Mouse (Mus musculus) adrenal gland, adult 10 weeks (tissue): ENCODE measurements around the gene Srgn. TPM values are rescaled to one million over a fixed set of nuclear protein-coding genes. Genes with fewer than 3 reads are reported as not detected.

Experiments
- polyA plus RNA-seq: library from polyadenylated mRNA; stranded (reverse); fragments of 350-450 nt; fragmentation: Illumina TruSeq; extraction: RNeasy Lipid Tissue Mini Kit (QIAGEN cat#74804); gene quantifications from one replicate; pipeline ENCODE4 v1.2.3, GENCODE M21; 2014; ENCODE audit warnings: low read depth, low replicate concordance

Srgn gene
- polyA plus RNA-seq: 312 TPM

GRCm38 (mm10) chr10:62527351-62527750 lies at the start of gene Srgn:
Gene Srgn, minus strand, starts transcription at chr10:62527451.

DNA sequence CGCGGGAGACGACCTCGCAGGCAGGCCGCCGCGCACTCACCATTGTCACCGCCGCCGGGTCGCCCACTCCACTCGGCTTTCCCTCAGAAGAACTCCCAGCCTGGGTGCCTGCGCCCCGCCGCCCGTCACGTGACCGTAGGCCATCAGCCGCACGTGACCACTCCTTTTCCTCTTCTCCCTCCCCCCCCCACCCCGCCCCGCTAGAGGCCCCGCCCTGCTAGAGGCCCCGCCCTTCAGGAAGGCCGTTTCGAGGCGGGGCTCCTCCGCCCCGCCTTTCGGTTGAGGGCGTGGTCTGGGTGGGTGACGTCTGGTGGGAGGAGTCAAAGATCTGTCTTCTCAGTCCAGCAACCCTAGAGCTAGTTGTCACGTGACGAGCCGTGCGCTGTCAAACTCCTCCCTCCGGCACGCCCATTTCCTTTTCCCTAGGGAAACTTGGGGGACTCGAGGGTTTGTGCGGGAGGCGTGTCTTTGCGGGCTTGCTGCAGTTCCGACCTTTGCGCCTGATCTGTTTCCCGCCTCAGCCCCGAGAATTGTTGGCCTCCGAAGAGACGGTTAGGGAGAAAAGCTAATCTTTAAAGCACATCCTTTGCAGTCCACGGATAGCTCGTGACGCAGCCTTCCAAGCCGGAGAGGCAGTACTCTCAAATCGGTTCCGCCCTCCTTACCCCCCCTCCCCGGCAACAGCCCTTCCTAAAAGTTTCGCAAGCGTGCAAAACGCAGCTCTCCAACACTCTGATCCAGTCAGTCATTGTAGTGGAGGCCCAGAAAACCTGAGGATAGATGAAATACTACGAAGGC lies 40.4 kb downstream of the Srgn start, which contains the start of gene Vps26a:
TSS of gene Vps26a (minus strand) at position 188 of the 798 bp plus-strand sequence.

GRCm38 (mm10) chr10:62449364-62450279 lies 77.6 kb downstream of the Srgn start, which contains the start of the genes 4930507D05Rik and Supv3l1:
Gene 4930507D05Rik, plus strand, starts transcription at chr10:62449489.
Gene Supv3l1, minus strand, starts transcription at chr10:62449738.

Other genes with a start within 250 kb of the Srgn start
- 3.1 TPM for gene Hk1, start 147.5 kb downstream of the Srgn start, polyA plus RNA-seq
- not detected for gene Hkdc1, start 105.0 kb downstream of the Srgn start, polyA plus RNA-seq
- gene 4930507D05Rik, start 78.0 kb downstream of the Srgn start, polyA plus RNA-seq: not detected
- 23.1 TPM for gene Supv3l1, start 77.7 kb downstream of the Srgn start, polyA plus RNA-seq
- gene Vps26a, start 40.6 kb downstream of the Srgn start, polyA plus RNA-seq: 180 TPM
- gene Kif1bp, start 51.0 kb upstream of the Srgn start, polyA plus RNA-seq: 51.7 TPM
- gene Ddx21, start 74.8 kb upstream of the Srgn start, polyA plus RNA-seq: 86.1 TPM
- gene Ddx50, start 123.8 kb upstream of the Srgn start, polyA plus RNA-seq: 259 TPM
- 1.2 TPM for gene Stox1, start 198.7 kb upstream of the Srgn start, polyA plus RNA-seq